Mouse (Mus musculus): ENCODE results near the gene Il1f9. TPM values are rescaled to one million over a fixed set of nuclear protein-coding genes. Genes with fewer than 3 reads are reported as not detected.
"Not testable (repeated sequence)": the region's sequence is repeated elsewhere in the genome, so short reads cannot be mapped to it uniquely, and the experiment has no call there.

The Il1f9 gene
- not detected in 2 replicates for polyA plus RNA-seq (2014; fragmentation: Nextera tagmentation; extraction: Ambion mirVana)

DNA sequence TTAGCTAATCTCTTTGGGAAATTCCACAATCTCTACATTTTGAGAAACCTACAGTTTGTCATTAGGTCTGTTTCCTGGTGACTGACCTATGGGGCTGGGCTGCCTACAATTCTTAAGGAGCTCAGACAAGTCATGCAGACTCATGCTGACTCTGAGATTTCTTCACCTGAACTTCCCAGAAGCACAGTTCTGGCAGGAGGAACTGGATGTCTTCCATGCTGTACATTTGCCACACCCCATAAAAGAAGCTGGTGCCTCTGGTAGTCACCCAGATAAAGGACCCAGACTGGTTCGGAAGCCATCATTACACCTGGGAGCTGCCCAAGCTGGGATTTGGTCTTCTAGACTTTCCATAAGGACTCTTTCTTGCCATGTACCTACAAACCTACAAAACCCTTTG lies at the start of gene Il1f9:
Il1f9 (plus strand) TSS at position 301 of the 400 bp plus-strand sequence.
- WGBS (ENCODE audit: insufficient replicate concordance), result 76% methylated on average over 1 of the region's 1 CpGs
- Histone ChIP-seq H3K4me3 (ENCODE audit: low read depth, low read length) (no peak within 1 kb of the TSS), H3K36me3 (ENCODE audit: control insufficient read depth, insufficient read depth, low read length) (no peaks in the 10 kb centered on the region), H3K9me3 (replicated peaks; ENCODE audit: control insufficient read depth, low read length) (no peaks in the 10 kb centered on the region), H3K4me2 (no peak within 1 kb of the TSS), H3K27me3 (ENCODE audit: control insufficient read depth, insufficient read depth, low read length) (no peaks in the 10 kb centered on the region), H3K9ac (ENCODE audit: low read depth, low read length) (no peak within 1 kb of the TSS), H3K27ac (ENCODE audit: low read depth, low read length) (no peak within 1 kb of the TSS), H3K4me1 (ENCODE audit: control insufficient read depth, insufficient read depth, low read length) (no peaks in the 10 kb centered on the region)
- no peak for ATAC-seq (replicated peaks; ENCODE audit: insufficient number of reproducible peaks, low FRiP score, low TSS enrichment)

- Histone ChIP-seq H3K4me2 (no peak within 1 kb of the TSS), H3K27me3 (ENCODE audit: control insufficient read depth, insufficient read depth, low read length) (no peaks in the 10 kb centered on the region), H3K36me3 (ENCODE audit: control insufficient read depth, insufficient read depth, low read length) (no peaks in the 10 kb centered on the region), H3K4me3 (ENCODE audit: low read depth, low read length) (no peak within 1 kb of the TSS), H3K27ac (ENCODE audit: low read depth, low read length) (no peak within 1 kb of the TSS), H3K4me1 (ENCODE audit: control insufficient read depth, insufficient read depth, low read length) (no peaks in the 10 kb centered on the region), H3K9me3 (replicated peaks; ENCODE audit: control insufficient read depth, low read length) (no peaks in the 10 kb centered on the region), H3K9ac (ENCODE audit: low read depth, low read length) (no peak within 1 kb of the TSS)
- 76% methylated on average over 2 of the region's 2 CpGs for WGBS (ENCODE audit: insufficient replicate concordance)
- no peak for ATAC-seq (replicated peaks; ENCODE audit: insufficient number of reproducible peaks, low FRiP score, low TSS enrichment)
Measured at GRCm38 (mm10) chr2:24152861-24153260, 33.4 kb upstream of the Il1f9 start, which contains the start of gene Il1f8. Gene Il1f8, plus strand, starts transcription at chr2:24153161.

DNA sequence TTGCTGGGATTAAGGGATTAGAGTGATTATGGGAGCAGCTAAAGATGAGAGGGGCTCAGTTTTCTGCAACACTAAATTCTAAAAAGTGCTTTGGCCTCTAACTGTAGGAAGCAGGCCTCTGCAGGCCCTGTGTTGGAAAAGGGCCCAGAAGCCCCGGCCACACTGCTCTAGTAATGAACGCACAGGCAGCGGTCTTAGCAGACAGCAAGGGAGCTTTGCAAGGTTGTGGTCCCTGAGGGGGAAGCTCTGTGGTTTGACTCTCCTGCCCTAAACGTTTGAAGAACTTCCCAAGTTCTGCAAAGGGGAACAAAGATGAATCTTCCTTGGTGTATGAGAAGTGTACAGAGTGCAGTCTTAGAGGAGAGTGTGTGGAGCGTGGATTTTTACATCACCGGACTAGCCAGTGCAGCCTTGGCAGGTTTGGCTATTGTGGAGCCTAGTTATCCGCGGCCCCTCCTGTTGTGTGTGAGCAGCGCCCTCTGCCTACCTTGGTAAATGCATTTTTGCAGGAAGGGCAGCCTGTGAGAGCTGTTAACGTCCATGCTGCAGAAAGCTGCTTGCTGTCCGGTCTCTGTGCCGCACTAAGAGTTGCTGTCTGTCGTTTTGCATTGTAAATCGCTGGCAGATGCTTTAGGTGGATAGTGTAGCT lies 4.5 kb upstream of the Il1f9 start:
- H3K4me1 ChIP-seq (ENCODE audit: control insufficient read depth, insufficient read depth, low read length); H3K9ac ChIP-seq (ENCODE audit: low read depth, low read length); H3K27me3 ChIP-seq (ENCODE audit: control insufficient read depth, insufficient read depth, low read length); H3K27ac ChIP-seq (ENCODE audit: low read depth, low read length); H3K9me3 ChIP-seq (replicated peaks; ENCODE audit: control insufficient read depth, low read length); H3K36me3 ChIP-seq (ENCODE audit: control insufficient read depth, insufficient read depth, low read length): not testable (repeated sequence)
- 0 out of 2 replicates have a peak, but pooled peaks have one; percentile 22 for ATAC-seq (replicated peaks; ENCODE audit: insufficient number of reproducible peaks, low FRiP score, low TSS enrichment)
- WGBS (ENCODE audit: insufficient replicate concordance), result 19% methylated on average over 14 of the region's 14 CpGs
- Histone ChIP-seq H3K4me2 (peak overlapping the region; percentile 52), H3K4me3 (ENCODE audit: low read depth, low read length) (0 out of 2 replicates have a peak overlapping the region, but pooled peaks have one; percentile 14)

- not testable (repeated sequence) for H3K9ac ChIP-seq (ENCODE audit: low read depth, low read length); H3K36me3 ChIP-seq (ENCODE audit: control insufficient read depth, insufficient read depth, low read length); ATAC-seq (replicated peaks; ENCODE audit: insufficient number of reproducible peaks, low FRiP score, low TSS enrichment); H3K27ac ChIP-seq (ENCODE audit: low read depth, low read length); H3K4me1 ChIP-seq (ENCODE audit: control insufficient read depth, insufficient read depth, low read length); H3K9me3 ChIP-seq (replicated peaks; ENCODE audit: control insufficient read depth, low read length); H3K27me3 ChIP-seq (ENCODE audit: control insufficient read depth, insufficient read depth, low read length)
- Histone ChIP-seq H3K4me3 (ENCODE audit: low read depth, low read length) (0 out of 2 replicates have a peak overlapping the region, but pooled peaks have one; percentile 14), H3K4me2 (peak overlapping the region; percentile 52)
- 61% methylated on average over 13 of the region's 13 CpGs for WGBS (ENCODE audit: insufficient replicate concordance)
Measured at GRCm38 (mm10) chr2:24182423-24183147, 3.7 kb upstream of the Il1f9 start.

GRCm38 (mm10) chr2:24184092-24184491 lies 2.2 kb upstream of the Il1f9 start:
- not testable (repeated sequence) for H3K9me3 ChIP-seq (replicated peaks; ENCODE audit: control insufficient read depth, low read length); H3K4me3 ChIP-seq (ENCODE audit: low read depth, low read length); ATAC-seq (replicated peaks; ENCODE audit: insufficient number of reproducible peaks, low FRiP score, low TSS enrichment); H3K4me1 ChIP-seq (ENCODE audit: control insufficient read depth, insufficient read depth, low read length); H3K27me3 ChIP-seq (ENCODE audit: control insufficient read depth, insufficient read depth, low read length); H3K4me2 ChIP-seq; H3K36me3 ChIP-seq (ENCODE audit: control insufficient read depth, insufficient read depth, low read length); H3K9ac ChIP-seq (ENCODE audit: low read depth, low read length); H3K27ac ChIP-seq (ENCODE audit: low read depth, low read length)

DNA sequence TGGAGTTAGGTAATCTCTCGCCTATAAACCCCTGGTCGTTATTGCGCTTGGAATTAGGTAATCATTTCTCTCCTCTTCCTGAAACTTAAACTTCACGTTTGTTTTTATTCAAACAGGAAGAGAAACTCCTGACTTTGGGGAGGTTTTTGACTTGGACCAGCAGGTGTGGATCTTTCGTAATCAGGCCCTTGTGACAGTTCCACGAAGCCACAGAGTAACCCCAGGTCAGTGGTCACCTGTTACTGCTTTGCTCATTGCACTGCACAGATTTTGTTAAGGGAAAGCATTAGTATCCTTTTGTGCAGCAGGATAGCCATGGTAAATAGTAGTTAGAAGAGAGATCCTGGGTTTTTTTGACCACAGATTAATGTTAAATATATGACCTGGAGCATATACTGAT lies 1.3 kb downstream of the Il1f9 start:
- H3K4me2 ChIP-seq, result no peak overlapping the region
- H3K4me1 ChIP-seq (ENCODE audit: control insufficient read depth, insufficient read depth, low read length), result no peaks in the 10 kb centered on the region
- ATAC-seq (replicated peaks; ENCODE audit: insufficient number of reproducible peaks, low FRiP score, low TSS enrichment), result no peak
- 67% methylated on average over 6 of the region's 6 CpGs for WGBS (ENCODE audit: insufficient replicate concordance)
- H3K27ac ChIP-seq (ENCODE audit: low read depth, low read length), result no peak overlapping the region
- no peaks in the 10 kb centered on the region for H3K9me3 ChIP-seq (replicated peaks; ENCODE audit: control insufficient read depth, low read length)
- H3K4me3 ChIP-seq (ENCODE audit: low read depth, low read length), result no peak overlapping the region
- H3K27me3 ChIP-seq (ENCODE audit: control insufficient read depth, insufficient read depth, low read length), result no peaks in the 10 kb centered on the region
- no peak overlapping the region for H3K9ac ChIP-seq (ENCODE audit: low read depth, low read length)
- no peaks in the 10 kb centered on the region for H3K36me3 ChIP-seq (ENCODE audit: control insufficient read depth, insufficient read depth, low read length)

DNA sequence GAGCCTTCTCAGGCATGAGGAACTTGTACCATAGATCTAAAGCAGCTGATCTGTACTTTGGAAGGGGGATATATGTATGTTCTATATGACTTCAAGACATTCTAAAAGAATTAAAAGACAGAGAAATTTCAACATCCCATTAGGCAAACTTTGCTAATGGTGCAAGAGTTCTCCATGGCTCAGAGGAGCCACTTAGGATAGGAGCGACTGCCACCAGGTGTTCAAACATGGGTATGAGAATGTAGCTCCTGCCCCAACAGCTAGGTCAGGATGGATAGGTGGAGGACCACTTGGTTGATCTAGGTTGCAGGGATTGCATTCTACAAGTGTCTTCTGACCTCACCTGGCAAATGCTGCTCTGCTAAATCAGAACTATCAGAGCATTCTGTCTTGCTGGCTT lies 1.9 kb downstream of the Il1f9 start:
- no peak overlapping the region for H3K27ac ChIP-seq (ENCODE audit: low read depth, low read length)
- no peak overlapping the region for H3K4me3 ChIP-seq (ENCODE audit: low read depth, low read length)
- H3K4me1 ChIP-seq (ENCODE audit: control insufficient read depth, insufficient read depth, low read length), result no peaks in the 10 kb centered on the region
- H3K9ac ChIP-seq (ENCODE audit: low read depth, low read length), result no peak overlapping the region
- no peaks in the 10 kb centered on the region for H3K36me3 ChIP-seq (ENCODE audit: control insufficient read depth, insufficient read depth, low read length)
- no peak overlapping the region for H3K4me2 ChIP-seq
- 74% methylated on average over 1 of the region's 1 CpGs for WGBS (ENCODE audit: insufficient replicate concordance)
- no peaks in the 10 kb centered on the region for H3K27me3 ChIP-seq (ENCODE audit: control insufficient read depth, insufficient read depth, low read length)
- no peak for ATAC-seq (replicated peaks; ENCODE audit: insufficient number of reproducible peaks, low FRiP score, low TSS enrichment)
- no peaks in the 10 kb centered on the region for H3K9me3 ChIP-seq (replicated peaks; ENCODE audit: control insufficient read depth, low read length)

DNA sequence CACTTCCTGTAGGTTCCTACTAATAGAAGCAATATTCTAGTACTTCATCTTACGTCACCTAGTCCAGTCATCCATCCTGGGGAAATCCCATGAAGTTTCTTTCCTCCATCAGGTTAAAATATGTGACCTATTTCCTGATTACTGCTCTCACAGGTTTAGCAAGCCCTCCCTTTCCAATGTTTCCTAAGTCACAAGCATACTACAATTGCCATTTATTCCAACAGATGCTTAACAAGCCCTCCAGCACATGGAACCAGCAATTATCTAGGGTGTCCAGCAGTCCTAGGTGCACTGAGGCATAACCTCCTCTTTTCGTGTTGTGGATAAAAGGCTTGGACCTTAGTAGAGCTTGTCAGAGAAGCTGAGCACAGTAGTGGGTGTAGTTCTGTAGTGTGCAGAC lies 28.8 kb downstream of the Il1f9 start, which contains the start of gene Il1f6:
Il1f6 (plus strand) TSS at position 301 of the 400 bp plus-strand sequence.
- no peaks in the 10 kb centered on the region for H3K4me1 ChIP-seq (ENCODE audit: control insufficient read depth, insufficient read depth, low read length)
- ATAC-seq (replicated peaks; ENCODE audit: insufficient number of reproducible peaks, low FRiP score, low TSS enrichment), result no peak
- 81% methylated on average over 2 of the region's 2 CpGs for WGBS (ENCODE audit: insufficient replicate concordance)
- H3K27me3 ChIP-seq (ENCODE audit: control insufficient read depth, insufficient read depth, low read length), result no peaks in the 10 kb centered on the region
- no peaks in the 10 kb centered on the region for H3K9me3 ChIP-seq (replicated peaks; ENCODE audit: control insufficient read depth, low read length)
- no peak within 1 kb of the TSS for H3K27ac ChIP-seq (ENCODE audit: low read depth, low read length)
- no peak within 1 kb of the TSS for H3K9ac ChIP-seq (ENCODE audit: low read depth, low read length)
- H3K4me3 ChIP-seq (ENCODE audit: low read depth, low read length), result no peak within 1 kb of the TSS
- no peaks in the 10 kb centered on the region for H3K36me3 ChIP-seq (ENCODE audit: control insufficient read depth, insufficient read depth, low read length)
- H3K4me2 ChIP-seq, result no peak within 1 kb of the TSS
